Mouse (Mus musculus): ENCODE data around the gene Sema4b. TPM values are rescaled to one million over a fixed set of nuclear protein-coding genes. Genes with fewer than 3 reads are reported as not detected.

Gene Sema4b
- polyA plus RNA-seq, 1 experiment = 15.8 TPM

- peak; percentile 80 for DNase-seq (ENCODE audit: low spot score)
Observed at GRCm38 (mm10) chr7:80197941-80198778, 11.5 kb downstream of the Sema4b start.

GRCm38 (mm10) chr7:80198863-80199262 is 12.2 kb downstream of the Sema4b start:
- DNase-seq (ENCODE audit: low spot score) = no peak

- no peak for DNase-seq (ENCODE audit: low spot score)
Observed at GRCm38 (mm10) chr7:80199286-80199685, 12.6 kb downstream of the Sema4b start.

DNA sequence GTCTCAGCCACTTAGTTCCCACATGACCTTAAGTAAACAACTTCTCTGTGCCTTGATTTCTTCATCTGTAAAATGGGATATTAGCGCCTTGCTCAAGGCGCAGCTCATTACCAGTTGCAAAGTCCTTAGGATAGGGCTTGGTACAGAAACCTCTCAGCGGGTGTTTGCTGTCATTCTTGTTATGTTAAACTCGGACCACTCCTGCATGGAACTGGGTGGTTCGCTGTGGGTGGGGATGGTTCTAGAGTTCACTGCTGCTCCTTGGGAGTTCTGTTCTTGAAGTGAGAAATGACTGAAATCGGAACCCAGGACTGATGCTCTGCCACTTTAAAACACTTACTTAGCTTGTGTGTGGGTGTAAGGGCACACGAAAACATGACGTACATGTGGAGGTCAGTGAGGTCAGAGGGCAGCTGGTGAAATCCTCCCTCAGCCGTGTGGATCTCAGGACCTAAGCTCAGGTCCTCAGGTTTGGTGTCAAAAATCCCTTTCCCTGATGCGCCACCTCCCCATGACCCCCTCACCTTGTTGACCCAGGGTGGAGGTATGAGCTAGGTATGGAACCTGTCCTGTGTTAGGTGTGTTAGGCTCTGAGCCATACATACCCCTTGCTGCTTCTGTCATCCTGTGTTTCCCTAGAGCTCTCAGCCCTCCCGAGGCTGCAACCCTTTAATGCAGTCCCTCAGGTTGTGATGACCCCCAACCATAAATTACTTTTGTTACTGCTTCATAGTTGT is 13.4 kb downstream of the Sema4b start:
- DNase-seq (ENCODE audit: low spot score) = no peak

GRCm38 (mm10) chr7:80200588-80200945 is 13.9 kb downstream of the Sema4b start:
- no peak for DNase-seq (ENCODE audit: low spot score)

DNA sequence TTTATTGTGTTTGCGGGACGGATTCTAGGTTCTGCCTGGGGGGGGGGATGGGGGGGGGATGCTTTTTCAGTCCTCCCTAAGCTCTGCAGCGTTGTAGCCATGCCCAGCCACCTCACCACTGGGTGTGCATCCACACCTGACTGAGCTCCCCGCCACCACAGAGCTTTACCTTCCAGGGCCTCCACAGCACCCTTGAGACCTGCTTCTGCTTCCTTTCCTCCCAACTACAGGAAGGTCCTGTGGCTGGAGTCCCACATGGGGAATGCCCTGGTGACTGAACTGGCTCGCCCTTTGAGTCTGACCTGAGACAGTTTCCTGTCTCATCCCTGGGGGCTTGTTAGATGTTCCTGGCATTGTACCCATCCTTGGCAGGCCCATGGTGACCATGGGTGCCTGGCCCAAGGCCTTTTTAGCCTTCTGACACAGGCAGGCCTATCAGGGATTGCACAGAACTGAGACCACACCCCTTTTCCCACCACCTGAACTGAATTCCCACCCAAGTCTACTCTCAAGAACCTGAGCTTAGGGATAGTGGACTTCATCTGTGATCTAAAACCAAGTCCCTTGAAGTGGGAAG is 14.4 kb downstream of the Sema4b start:
- peak; percentile 20 for DNase-seq (ENCODE audit: low spot score)

GRCm38 (mm10) chr7:80201888-80202540 is 15.4 kb downstream of the Sema4b start:
- no peak for DNase-seq (ENCODE audit: low spot score)

DNA sequence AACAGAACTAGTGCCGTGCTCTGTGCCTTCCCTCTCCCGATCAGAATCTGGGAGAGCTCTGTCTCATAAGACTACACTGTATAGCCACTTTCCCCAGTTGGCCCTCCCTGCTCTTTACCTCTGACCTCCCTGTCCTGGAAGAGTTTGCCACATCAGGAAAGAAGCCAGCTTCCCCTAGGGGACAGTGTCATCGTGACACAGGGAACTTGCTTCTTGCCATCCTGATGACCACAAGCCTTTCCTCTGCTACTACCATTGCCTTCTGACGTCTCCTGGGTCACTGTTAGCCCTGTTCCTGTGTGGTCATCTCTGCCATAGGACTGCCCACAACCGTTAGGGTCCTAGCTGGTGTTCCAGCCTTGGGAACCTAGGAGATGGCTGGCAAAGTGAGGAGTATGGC is 16.3 kb downstream of the Sema4b start:
- DNase-seq (ENCODE audit: low spot score) = no peak

DNA sequence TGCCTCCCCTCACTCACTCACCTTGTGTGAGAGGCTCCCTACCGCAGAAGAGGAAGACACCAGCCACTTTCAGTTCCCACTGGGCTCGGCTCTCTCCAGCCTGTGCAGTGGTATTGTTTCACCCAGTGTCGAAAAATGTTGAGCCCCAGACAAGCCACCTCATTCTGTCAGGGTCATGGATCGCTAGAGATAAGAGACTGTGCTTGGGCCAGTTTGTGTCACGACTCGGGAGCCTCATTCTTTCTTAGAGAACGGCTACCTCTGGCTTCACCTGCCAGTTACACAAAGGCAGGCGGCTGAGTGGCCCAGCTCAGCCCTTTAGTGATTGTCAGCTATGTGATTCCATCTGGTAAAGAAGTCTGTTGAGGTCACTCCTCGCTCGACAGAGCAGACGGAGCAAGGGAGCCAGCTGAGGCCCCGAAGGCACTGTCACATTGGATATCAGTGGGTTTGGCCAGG is 17.0 kb downstream of the Sema4b start:
- no peak for DNase-seq (ENCODE audit: low spot score)

- DNase-seq (ENCODE audit: low spot score) = no peak
Observed at GRCm38 (mm10) chr7:80204362-80204761, 17.7 kb downstream of the Sema4b start.

GRCm38 (mm10) chr7:80204961-80205360 is 18.3 kb downstream of the Sema4b start:
- DNase-seq (ENCODE audit: low spot score) = no peak

DNA sequence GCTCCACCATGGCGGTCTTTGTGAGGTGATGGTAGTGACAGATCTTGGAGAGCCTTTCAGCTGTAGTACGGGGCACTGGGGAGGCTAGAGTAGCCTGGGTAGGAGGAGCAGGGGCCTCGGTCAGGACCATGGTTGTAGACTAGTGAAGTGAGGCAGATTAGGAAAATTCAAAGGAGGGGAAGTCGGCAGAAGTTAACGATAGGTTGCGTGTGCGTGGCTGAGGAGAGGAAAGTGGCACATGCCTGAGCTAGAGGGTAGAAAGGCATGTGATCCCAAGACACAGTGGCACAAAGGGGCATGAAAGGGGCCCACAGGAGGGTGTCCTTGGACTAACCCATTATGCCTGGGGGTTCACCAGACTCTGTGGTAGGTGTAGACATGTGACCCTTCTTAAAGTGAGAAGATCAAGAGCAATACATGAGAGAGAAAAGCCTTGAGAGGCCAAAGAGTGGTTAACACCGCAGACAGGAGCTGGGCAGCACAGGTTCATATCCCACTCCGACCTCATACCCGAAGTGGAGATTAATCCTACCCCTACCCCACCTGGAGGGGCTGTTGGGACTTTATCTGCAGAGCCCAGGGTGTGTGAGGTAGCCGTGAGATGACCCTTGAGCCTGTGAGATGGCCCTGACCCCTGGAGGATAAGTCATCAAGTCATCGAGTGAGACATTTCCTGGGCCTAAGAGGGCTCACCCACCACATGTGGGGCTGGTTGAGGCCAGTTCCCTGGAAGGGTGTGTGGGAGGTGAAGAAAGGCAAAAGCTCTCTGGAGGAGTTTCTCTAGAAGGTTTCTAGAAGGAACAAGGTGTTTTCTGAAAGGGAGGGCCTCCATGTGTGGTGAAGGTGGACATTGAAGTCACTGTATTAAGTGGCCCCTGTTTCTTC is 19.3 kb downstream of the Sema4b start:
- no peak for DNase-seq (ENCODE audit: low spot score)

- DNase-seq (ENCODE audit: low spot score) = no peak
Observed at GRCm38 (mm10) chr7:80207314-80207731, 20.7 kb downstream of the Sema4b start.

GRCm38 (mm10) chr7:80208026-80208642 is 21.5 kb downstream of the Sema4b start:
- peak; percentile 63 for DNase-seq (ENCODE audit: low spot score)

DNA sequence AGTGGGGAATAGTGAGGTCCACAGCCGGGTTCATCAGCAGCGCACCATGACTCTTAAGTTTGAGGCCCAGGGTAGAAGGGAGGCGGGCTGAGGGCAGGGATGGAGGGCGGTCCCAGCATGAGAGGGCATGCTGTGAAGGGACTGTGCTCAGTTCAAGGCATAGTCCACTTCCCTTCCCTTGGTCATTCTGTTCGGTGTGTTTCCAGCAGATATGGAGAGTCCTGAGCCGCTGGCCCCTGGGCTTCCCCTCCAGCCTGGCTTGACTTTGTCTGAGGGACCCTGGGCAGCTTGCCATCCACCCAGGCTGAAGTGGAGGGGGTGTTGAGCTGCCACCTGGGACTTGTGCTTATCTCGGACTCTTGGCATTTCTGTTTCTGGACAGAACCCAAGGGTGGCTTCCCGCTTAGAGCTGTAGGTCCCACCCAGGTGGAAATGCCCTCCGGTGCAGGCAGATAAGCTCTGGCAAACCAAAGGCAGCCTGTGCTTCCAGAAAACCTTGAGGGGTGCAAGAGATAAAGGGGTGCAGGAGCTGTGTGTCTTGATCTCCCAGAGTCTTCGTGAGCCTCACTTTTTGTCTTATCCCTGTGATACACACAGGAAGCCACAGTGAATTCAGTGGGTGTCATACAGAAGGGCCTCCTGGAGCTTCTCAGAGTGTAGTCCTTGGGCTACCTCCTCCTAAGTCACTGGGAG is 22.2 kb downstream of the Sema4b start:
- DNase-seq (ENCODE audit: low spot score) = no peak

DNA sequence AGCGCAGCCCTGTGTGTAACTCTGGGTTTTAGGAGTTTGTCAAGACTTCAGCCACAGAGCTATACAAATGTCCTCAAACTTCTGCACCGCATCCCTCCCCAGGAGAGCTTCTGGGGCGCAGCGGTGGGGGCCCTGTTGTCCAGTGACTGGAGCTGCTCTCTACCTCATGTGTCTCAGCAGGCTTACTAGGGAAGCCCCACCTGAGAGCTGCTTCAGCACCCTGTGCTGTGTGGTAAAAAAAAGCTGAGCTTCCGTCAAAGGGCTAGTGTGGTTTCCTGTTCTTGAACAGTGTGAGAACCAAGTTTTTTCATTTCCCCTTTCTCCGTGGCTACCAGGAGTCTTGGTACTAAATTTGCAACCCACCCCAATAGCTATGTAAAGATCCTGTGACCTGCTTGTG is 23.0 kb downstream of the Sema4b start:
- DNase-seq (ENCODE audit: low spot score) = no peak

- no peak for DNase-seq (ENCODE audit: low spot score)
Observed at GRCm38 (mm10) chr7:80210982-80211381, 24.3 kb downstream of the Sema4b start.

DNA sequence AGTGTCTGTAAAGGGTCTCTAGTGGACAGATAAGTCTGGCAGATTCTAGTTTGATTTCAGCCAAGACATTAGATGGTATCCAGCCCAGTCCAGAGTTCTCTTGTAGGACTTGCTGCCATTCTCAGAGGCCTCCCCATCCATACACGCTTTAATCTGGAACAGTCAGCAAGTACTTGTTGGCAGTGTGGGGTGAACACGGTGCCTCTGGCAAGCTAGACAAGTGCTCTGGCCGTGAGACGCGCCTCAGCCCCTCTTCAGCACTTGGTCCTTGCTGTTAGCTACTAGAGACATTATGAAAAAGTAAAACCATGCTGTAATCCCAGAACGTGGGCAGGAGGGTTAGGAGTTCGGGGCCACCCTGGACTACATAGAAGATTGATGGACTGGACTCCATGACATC is 27.0 kb downstream of the Sema4b start:
- DNase-seq (ENCODE audit: low spot score) = no peak

GRCm38 (mm10) chr7:80214459-80214858 is 27.8 kb downstream of the Sema4b start:
- DNase-seq (ENCODE audit: low spot score) = no peak

DNA sequence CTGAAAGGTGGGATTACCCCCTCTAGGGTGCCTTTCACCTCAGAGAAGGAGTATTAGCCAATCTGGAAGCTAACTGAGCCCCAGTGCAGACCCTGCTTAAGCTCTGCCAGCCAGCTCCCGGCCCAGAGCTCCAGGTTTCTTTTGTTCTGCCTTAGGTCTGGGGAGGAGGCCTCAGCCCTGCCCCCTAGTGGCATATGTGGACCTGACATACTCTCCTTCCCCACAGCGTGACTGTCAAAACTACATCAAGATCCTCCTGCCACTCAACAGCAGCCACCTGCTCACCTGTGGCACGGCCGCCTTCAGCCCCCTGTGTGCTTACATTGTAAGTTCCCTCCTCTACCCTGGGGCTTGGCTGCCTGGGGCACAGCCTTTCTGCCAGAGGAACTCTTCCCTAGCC is 28.8 kb downstream of the Sema4b start:
- peak; percentile 61 for DNase-seq (ENCODE audit: low spot score)
